Mouse (Mus musculus) heart, embryonic 15.5 days (tissue): ENCODE results near the gene Prr13. TPM values are rescaled to one million over a fixed set of nuclear protein-coding genes. Genes with fewer than 3 reads are reported as not detected.

Experiments
- ATAC-seq: fragments of 200-750 bp; cut with Nextera tagmentation; replicated peaks from 2 replicates; pipeline ENCODE4 v1.8.0; 2017; ENCODE audit warnings: low read depth, moderate TSS enrichment; ENCODE audit not compliant: insufficient number of reproducible peaks, insufficient read depth, low FRiP score
- H3K27ac ChIP-seq: fragments of 300-500 bp; sonication (generic); 2 replicates; pipeline ENCODE4 v1.5.1; 2015; ENCODE audit warnings: mild to moderate bottlenecking, inconsistent platforms
- H3K27me3 ChIP-seq: fragments of 300-500 bp; sonication (generic); 2 replicates; pipeline ENCODE4 v1.6.1; 2015; ENCODE audit warnings: inconsistent platforms
- H3K36me3 ChIP-seq: fragments of 300-500 bp; sonication (generic); 2 replicates; pipeline ENCODE4 v1.6.1; 2015; ENCODE audit warnings: mild to moderate bottlenecking, inconsistent platforms
- H3K4me1 ChIP-seq: fragments of 300-500 bp; sonication (generic); replicated peaks from 2 replicates; pipeline ENCODE4 v1.6.1; 2015; ENCODE audit warnings: inconsistent platforms
- H3K4me2 ChIP-seq: fragments of 300-500 bp; sonication (generic); 2 replicates; pipeline ENCODE4 v1.6.1; 2015; ENCODE audit warnings: inconsistent platforms, mild to moderate bottlenecking, moderate library complexity
- H3K4me3 ChIP-seq: fragments of 300-500 bp; sonication (generic); 2 replicates; pipeline ENCODE4 v1.5.1; 2015; ENCODE audit warnings: mild to moderate bottlenecking, inconsistent platforms
- H3K9ac ChIP-seq: fragments of 300-500 bp; sonication (generic); 2 replicates; pipeline ENCODE4 v1.6.1; 2015; ENCODE audit warnings: mild to moderate bottlenecking, inconsistent platforms
- H3K9me3 ChIP-seq: fragments of 300-500 bp; sonication (generic); replicated peaks from 2 replicates; pipeline ENCODE4 v1.6.1; 2016; ENCODE audit warnings: inconsistent platforms
- WGBS: fragments of 180-500 bp; shearing (Covaris S2); methylation state at CpG from one replicate; pipeline ENCODE4 v1.1.7; 2015; ENCODE audit warnings: mixed read lengths; 5-methylcytosine and 5-hydroxymethylcytosine counted together
- polyA plus RNA-seq: library from polyadenylated mRNA; unstranded; fragments of >200 nt; fragmentation: Nextera tagmentation; extraction: Ambion mirVana; gene quantifications from 2 replicates; pipeline ENCODE4 v1.2.1, GENCODE M21; 2015

Prr13 gene
- polyA plus RNA-seq, 1 experiment from 2014 or later: 91.2 TPM

- Histone ChIP-seq H3K4me1 (peaks cover 18% of the 10 kb centered on the region), H3K27me3 (no peaks in the 10 kb centered on the region), H3K4me2 (no peak overlapping the region), H3K9ac (no peak overlapping the region), H3K4me3 (no peak overlapping the region), H3K36me3 (peaks cover 83% of the 10 kb centered on the region), H3K27ac (no peak overlapping the region), H3K9me3 (no peaks in the 10 kb centered on the region)
- WGBS: 88% methylated on average over 12 of the region's 12 CpGs
- ATAC-seq: no peak
Observed at GRCm38 (mm10) chr15:102485853-102486252, 27.0 kb downstream of the Prr13 start.

GRCm38 (mm10) chr15:102487664-102488063 lies 28.8 kb downstream of the Prr13 start:
- H3K27me3 ChIP-seq: no peaks in the 10 kb centered on the region
- H3K4me2 ChIP-seq: no peak overlapping the region
- WGBS: 61% methylated on average over 1 of the region's 1 CpGs
- H3K27ac ChIP-seq: no peak overlapping the region
- no peaks in the 10 kb centered on the region for H3K9me3 ChIP-seq
- H3K4me3 ChIP-seq: no peak overlapping the region
- H3K4me1 ChIP-seq: peaks cover 11% of the 10 kb centered on the region
- no peak overlapping the region for H3K9ac ChIP-seq
- H3K36me3 ChIP-seq: peaks cover 85% of the 10 kb centered on the region
- no peak for ATAC-seq

DNA sequence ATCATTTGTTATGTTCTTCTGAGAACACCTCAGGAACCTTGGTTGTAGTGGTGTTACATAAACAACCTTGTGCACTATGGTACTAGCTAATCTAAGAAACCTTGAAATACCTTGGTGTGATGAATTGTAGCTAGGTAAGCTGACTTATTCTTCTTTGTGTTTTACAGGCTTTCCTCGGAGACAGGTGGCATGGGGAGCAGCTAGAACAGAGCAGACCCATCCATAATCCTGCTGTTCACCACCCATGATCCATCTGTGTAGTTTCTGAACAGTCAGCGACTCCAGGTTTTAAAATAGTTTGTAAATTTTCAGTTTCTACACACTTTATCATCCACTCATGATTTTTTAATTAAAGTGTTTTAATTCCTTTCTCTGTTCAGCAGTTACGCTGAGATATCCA lies 39.5 kb downstream of the Prr13 start:
- WGBS: 90% methylated on average over 3 of the region's 3 CpGs
- H3K4me1 ChIP-seq: no peaks in the 10 kb centered on the region
- H3K4me2 ChIP-seq: no peak overlapping the region
- no peak overlapping the region for H3K9ac ChIP-seq
- ATAC-seq: no peak
- no peak overlapping the region for H3K27ac ChIP-seq
- no peaks in the 10 kb centered on the region for H3K9me3 ChIP-seq
- no peaks in the 10 kb centered on the region for H3K27me3 ChIP-seq
- H3K4me3 ChIP-seq: no peak overlapping the region
- H3K36me3 ChIP-seq: peaks cover 96% of the 10 kb centered on the region

DNA sequence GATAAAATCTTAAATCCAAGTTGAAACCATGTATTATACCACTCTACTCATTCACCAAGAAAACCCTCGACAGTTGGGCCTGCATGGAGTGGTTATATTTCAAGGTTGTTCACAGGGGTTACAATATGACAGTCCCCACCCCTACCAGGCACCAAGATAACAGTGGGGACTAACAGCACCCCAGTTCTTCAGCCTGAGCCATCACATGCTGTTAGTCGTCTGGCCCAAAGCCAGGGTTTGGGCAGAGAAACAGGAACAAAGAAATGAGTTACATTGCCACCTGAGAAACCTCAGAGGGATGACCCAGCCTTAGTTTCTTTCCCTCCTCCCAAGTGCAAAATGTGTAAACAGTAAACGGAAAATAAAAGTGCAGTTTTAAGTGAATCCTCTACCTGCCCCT lies 40.5 kb downstream of the Prr13 start:
- H3K4me3 ChIP-seq: no peak overlapping the region
- H3K4me1 ChIP-seq: no peaks in the 10 kb centered on the region
- no peaks in the 10 kb centered on the region for H3K9me3 ChIP-seq
- no peak for ATAC-seq
- no peak overlapping the region for H3K9ac ChIP-seq
- H3K36me3 ChIP-seq: peaks cover 96% of the 10 kb centered on the region
- WGBS: 65% methylated on average over 3 of the region's 3 CpGs
- H3K27ac ChIP-seq: no peak overlapping the region
- H3K27me3 ChIP-seq: no peaks in the 10 kb centered on the region
- no peak overlapping the region for H3K4me2 ChIP-seq

GRCm38 (mm10) chr15:102499851-102500250 lies 41.0 kb downstream of the Prr13 start:
- Histone ChIP-seq H3K4me2 (no peak overlapping the region), H3K36me3 (peaks cover 96% of the 10 kb centered on the region), H3K27me3 (no peaks in the 10 kb centered on the region), H3K27ac (no peak overlapping the region), H3K4me1 (no peaks in the 10 kb centered on the region), H3K4me3 (no peak overlapping the region), H3K9me3 (no peaks in the 10 kb centered on the region), H3K9ac (no peak overlapping the region)
- no peak for ATAC-seq
- WGBS: 87% methylated on average over 6 of the region's 6 CpGs

GRCm38 (mm10) chr15:102500479-102500878 lies 41.7 kb downstream of the Prr13 start:
- Histone ChIP-seq H3K36me3 (peaks cover 94% of the 10 kb centered on the region), H3K4me1 (peaks cover 5% of the 10 kb centered on the region; the same call in 1 of the 2 replicates), H3K9ac (no peak overlapping the region), H3K4me2 (no peak overlapping the region), H3K9me3 (no peaks in the 10 kb centered on the region), H3K27me3 (no peaks in the 10 kb centered on the region), H3K27ac (no peak overlapping the region), H3K4me3 (no peak overlapping the region)
- no peak for ATAC-seq
- WGBS: 80% methylated on average over 5 of the region's 5 CpGs

DNA sequence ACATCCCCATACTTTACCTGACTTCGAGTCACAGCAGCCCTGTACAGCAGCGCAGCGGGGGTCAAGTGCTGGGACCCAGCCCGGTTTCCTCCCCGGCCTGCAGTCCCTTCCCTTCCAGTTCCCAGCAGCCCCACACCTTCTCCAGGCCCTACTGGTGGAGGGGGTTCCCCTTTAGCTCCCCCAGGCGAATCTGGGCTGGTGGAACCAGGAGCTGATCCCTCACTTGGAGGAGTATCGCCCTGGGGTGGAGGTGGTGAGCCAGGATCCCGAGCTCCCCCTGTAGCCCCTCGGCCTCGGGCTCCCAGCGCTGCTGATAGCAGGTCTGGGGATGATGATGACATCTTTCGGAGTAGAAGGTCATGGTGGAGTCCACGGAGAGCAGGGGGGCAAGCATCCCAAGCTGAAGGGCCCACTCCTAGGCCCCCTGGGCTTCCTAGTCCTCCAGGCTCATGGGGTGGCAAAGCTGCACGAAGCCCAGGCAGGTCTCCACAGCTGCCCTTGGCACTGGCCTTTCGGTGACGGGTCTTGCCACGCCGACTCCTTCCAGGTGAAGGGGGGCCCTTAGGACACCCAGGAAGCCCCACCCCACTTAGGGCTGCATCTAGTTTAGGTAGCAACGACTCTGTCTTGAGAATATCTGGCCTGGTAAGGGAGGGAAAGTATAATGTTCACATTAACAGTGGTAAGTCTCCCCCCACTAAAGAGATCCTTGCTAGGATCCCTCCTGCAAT lies 42.4 kb downstream of the Prr13 start:
- Histone ChIP-seq H3K9ac (no peak overlapping the region), H3K4me2 (no peak overlapping the region), H3K4me1 (peaks cover 9% of the 10 kb centered on the region; the same call in 1 of the 2 replicates), H3K36me3 (peaks cover 88% of the 10 kb centered on the region), H3K9me3 (no peaks in the 10 kb centered on the region), H3K27ac (no peak overlapping the region), H3K27me3 (no peaks in the 10 kb centered on the region), H3K4me3 (no peak overlapping the region)
- ATAC-seq: no peak; the same call in 1 of the 2 replicates
- 79% methylated on average over 19 of the region's 19 CpGs for WGBS

GRCm38 (mm10) chr15:102502254-102502840 lies 43.5 kb downstream of the Prr13 start:
- peaks cover 77% of the 10 kb centered on the region for H3K36me3 ChIP-seq

GRCm38 (mm10) chr15:102503447-102503846 lies 44.6 kb downstream of the Prr13 start, which contains the start of gene Gm10337:
TSS of gene Gm10337 (plus strand) at chr15:102503722.
- H3K4me2 ChIP-seq: no peak within 1 kb of the TSS
- no peak within 1 kb of the TSS for H3K27ac ChIP-seq
- no peak for ATAC-seq
- 94% methylated on average over 1 of the region's 1 CpGs for WGBS
- peaks cover 9% of the 10 kb centered on the region; the same call in 1 of the 2 replicates for H3K4me1 ChIP-seq
- no peaks in the 10 kb centered on the region for H3K27me3 ChIP-seq
- no peaks in the 10 kb centered on the region for H3K9me3 ChIP-seq
- H3K36me3 ChIP-seq: peaks cover 66% of the 10 kb centered on the region
- H3K9ac ChIP-seq: no peak within 1 kb of the TSS
- H3K4me3 ChIP-seq: no peak within 1 kb of the TSS

More at GRCm38 (mm10) chr15:102502254-102502840, 43.5 kb downstream of the Prr13 start:
- peaks cover 9% of the 10 kb centered on the region; the same call in 1 of the 2 replicates for H3K4me1 ChIP-seq
- no peak overlapping the region for H3K4me3 ChIP-seq
- no peak for ATAC-seq
- no peaks in the 10 kb centered on the region for H3K9me3 ChIP-seq
- no peak overlapping the region for H3K4me2 ChIP-seq
- H3K27me3 ChIP-seq: no peaks in the 10 kb centered on the region
- WGBS: 72% methylated on average over 9 of the region's 9 CpGs
- H3K27ac ChIP-seq: no peak overlapping the region
- H3K9ac ChIP-seq: no peak overlapping the region

DNA sequence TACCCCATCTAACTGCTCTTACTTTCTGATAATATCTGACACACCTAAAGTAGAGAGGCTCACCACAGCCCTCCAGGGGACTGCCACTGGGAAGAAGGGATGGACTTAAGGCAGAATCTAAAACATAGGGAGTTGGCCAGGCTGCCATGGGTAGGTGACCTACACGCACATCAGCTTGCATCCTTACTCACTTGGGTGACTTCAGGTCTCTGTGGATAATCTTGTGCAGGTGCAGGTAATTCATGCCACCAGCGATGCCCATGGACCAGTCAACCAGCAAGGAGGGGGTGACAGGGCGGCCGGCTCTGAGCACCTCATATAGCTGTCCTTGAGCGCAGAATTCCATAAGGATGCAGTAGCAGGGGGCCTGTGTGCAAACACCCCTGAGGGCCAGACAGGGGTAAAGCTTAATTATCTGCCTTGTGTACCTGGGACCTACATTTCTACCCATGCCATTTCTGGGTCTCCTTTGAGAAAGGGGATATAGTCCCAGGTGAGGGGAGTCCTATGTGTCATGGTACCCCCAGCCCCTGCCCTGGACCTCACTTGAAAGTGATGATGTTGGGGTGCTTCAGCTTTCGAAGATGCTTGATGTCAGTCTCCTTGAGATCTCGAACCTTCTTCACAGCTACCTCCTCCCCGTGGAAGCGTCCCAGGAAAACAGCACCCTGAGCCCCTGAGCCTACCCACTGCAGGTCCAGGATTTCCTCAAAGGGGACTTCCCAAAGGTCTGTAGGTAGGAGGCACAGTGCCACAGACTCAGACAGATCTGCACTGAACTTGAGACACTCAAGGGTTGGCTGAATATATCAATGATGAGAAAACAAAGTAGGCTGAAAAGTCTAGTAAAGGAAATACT lies 45.3 kb downstream of the Prr13 start:
- peaks cover 61% of the 10 kb centered on the region for H3K36me3 ChIP-seq
- no peak overlapping the region for H3K4me2 ChIP-seq
- H3K27ac ChIP-seq: no peak overlapping the region
- H3K4me1 ChIP-seq: peaks cover 11% of the 10 kb centered on the region; the same call in 1 of the 2 replicates
- H3K9me3 ChIP-seq: no peaks in the 10 kb centered on the region
- H3K27me3 ChIP-seq: no peaks in the 10 kb centered on the region
- H3K9ac ChIP-seq: no peak overlapping the region
- 83% methylated on average over 9 of the region's 9 CpGs for WGBS
- no peak overlapping the region for H3K4me3 ChIP-seq
- ATAC-seq: no peak

DNA sequence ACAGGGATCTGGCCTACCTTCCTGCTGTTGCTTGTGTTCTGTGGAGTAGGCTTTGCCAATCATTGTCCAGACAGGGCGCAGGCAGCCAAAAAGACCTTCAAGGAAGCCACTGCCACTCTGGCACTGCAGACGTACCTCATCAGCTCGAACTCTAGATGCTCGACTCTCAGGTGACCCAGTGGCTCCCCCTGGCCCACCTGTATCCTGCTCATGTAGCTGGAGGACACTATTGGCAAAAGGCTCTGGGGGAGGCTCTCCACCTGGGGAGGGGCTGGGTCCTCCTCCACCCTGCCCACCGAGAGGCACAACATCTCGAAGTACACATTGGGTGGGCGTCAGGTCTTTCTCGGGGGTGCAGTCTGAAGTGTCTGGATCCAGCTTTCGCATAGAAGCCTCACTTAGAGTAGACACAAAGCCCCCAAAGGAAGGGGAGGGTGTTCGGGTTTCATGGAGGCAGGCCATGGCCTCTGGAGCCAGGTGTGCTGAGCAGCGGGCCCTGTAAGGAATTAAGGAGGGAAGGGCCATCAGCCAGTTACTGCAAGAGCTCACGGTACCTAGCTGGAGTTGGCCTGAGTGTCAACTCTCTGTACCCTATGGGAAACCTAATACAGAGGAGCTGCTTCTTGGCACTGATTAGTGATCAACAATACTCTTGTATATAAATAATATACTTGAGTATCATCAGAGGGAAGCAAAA lies 46.4 kb downstream of the Prr13 start:
- Histone ChIP-seq H3K4me1 (peaks cover 21% of the 10 kb centered on the region), H3K27me3 (no peaks in the 10 kb centered on the region), H3K36me3 (peaks cover 50% of the 10 kb centered on the region), H3K9me3 (no peaks in the 10 kb centered on the region), H3K4me2 (no peak overlapping the region), H3K9ac (no peak overlapping the region), H3K27ac (no peak overlapping the region), H3K4me3 (no peak overlapping the region)
- 66% methylated on average over 12 of the region's 12 CpGs for WGBS
- ATAC-seq: no peak
